Mouse (Mus musculus) kidney, postnatal 0 days (tissue): ENCODE results near the gene Osbp. TPM values are rescaled to one million over a fixed set of nuclear protein-coding genes. Genes with fewer than 3 reads are reported as not detected.

ENCODE experiments used
- ATAC-seq: fragments of 200-750 bp; cut with Nextera tagmentation; replicated peaks from 2 replicates; pipeline ENCODE4 v1.8.0; 2017; ENCODE audit warnings: low read depth, moderate number of reproducible peaks, moderate TSS enrichment, moderate library complexity; ENCODE audit not compliant: low FRiP score
- DNase-seq: peaks from one replicate; pipeline ENCODE4 v3.0.0-alpha.2; 2016; ENCODE audit warnings: low spot score
- H3K27ac ChIP-seq: fragments of 300-500 bp; sonication (generic); 2 replicates; pipeline ENCODE4 v1.5.1; 2014; ENCODE audit warnings: mild to moderate bottlenecking
- H3K27me3 ChIP-seq: fragments of 300-500 bp; sonication (generic); 2 replicates; pipeline ENCODE4 v1.6.1; 2014; ENCODE audit warnings: low read length, mixed read lengths; ENCODE audit not compliant: insufficient read depth
- H3K36me3 ChIP-seq: fragments of 300-500 bp; sonication (generic); 2 replicates; pipeline ENCODE4 v1.6.1; 2014; ENCODE audit warnings: low read length, mixed read lengths; ENCODE audit not compliant: insufficient read depth
- H3K4me1 ChIP-seq: fragments of 300-500 bp; sonication (generic); replicated peaks from 2 replicates; pipeline ENCODE4 v1.6.1; 2014; ENCODE audit warnings: antibody characterized with exemption, low read length, mixed read lengths; ENCODE audit not compliant: insufficient read depth
- H3K4me2 ChIP-seq: fragments of 300-500 bp; sonication (generic); 2 replicates; pipeline ENCODE4 v1.6.1; 2014; ENCODE audit warnings: mild to moderate bottlenecking, low read length, moderate library complexity, mixed read lengths
- H3K4me3 ChIP-seq: fragments of 300-500 bp; sonication (generic); replicated peaks from 2 replicates; pipeline ENCODE4 v1.5.1; 2014; ENCODE audit warnings: low read depth, low read length
- H3K9ac ChIP-seq: fragments of 300-500 bp; sonication (generic); 2 replicates; pipeline ENCODE4 v1.6.1; 2014; ENCODE audit warnings: low read depth, low read length
- H3K9me3 ChIP-seq: fragments of 300-500 bp; sonication (generic); replicated peaks from 2 replicates; pipeline ENCODE4 v1.6.1; 2016; ENCODE audit warnings: low read length, inconsistent platforms, mixed read lengths
- CTCF ChIP-seq: IDR thresholded peaks from 2 replicates; pipeline ENCODE4 v1.5.1; 2016; ENCODE audit warnings: antibody characterized with exemption, low read depth, mild to moderate bottlenecking, moderate library complexity
- WGBS: fragments of 180-500 bp; shearing (Covaris S2); extraction: QIAGEN DNeasy Blood & Tissue Kit; methylation state at CpG from one replicate; pipeline ENCODE4 v1.1.7; 2014; 5-methylcytosine and 5-hydroxymethylcytosine counted together
- polyA plus RNA-seq: library from polyadenylated mRNA; unstranded; fragments of >200 nt; fragmentation: Nextera tagmentation; extraction: Ambion mirVana; gene quantifications from 2 replicates; pipeline ENCODE4 v1.2.1, GENCODE M21; 2015

The Osbp gene
- polyA plus RNA-seq, 1 experiment from 2014 or later, result 6.1 TPM

- WGBS, result 58% methylated on average over 2 of the region's 2 CpGs
- ATAC-seq, result no peak; the same call in 1 of the 2 replicates
Measured at GRCm38 (mm10) chr19:11995722-11996448, 30.1 kb downstream of the Osbp start.

GRCm38 (mm10) chr19:12001686-12002085 lies 35.9 kb downstream of the Osbp start:
- H3K36me3 ChIP-seq, result no peaks in the 10 kb centered on the region
- ATAC-seq (no peak), DNase-seq (no peak)
- H3K9me3 ChIP-seq, result no peaks in the 10 kb centered on the region
- no peaks in the 10 kb centered on the region for H3K27me3 ChIP-seq
- TF ChIP-seq CTCF, result no peak
- H3K27ac ChIP-seq, result no peak overlapping the region
- H3K4me1 ChIP-seq, result 0 out of 2 replicates have a peak, but pooled peaks cover 7% of the 10 kb centered on the region
- 26% methylated on average over 3 of the region's 3 CpGs for WGBS
- H3K4me3 ChIP-seq, result no peak overlapping the region
- H3K4me2 ChIP-seq, result no peak overlapping the region
- H3K9ac ChIP-seq, result no peak overlapping the region

More at GRCm38 (mm10) chr19:11995722-11996448, 30.1 kb downstream of the Osbp start:
- H3K4me3 ChIP-seq, result no peak overlapping the region
- H3K27me3 ChIP-seq, result no peaks in the 10 kb centered on the region
- no peak overlapping the region for H3K27ac ChIP-seq
- DNase-seq, result no peak
- H3K9ac ChIP-seq, result no peak overlapping the region
- no peaks in the 10 kb centered on the region for H3K9me3 ChIP-seq
- no peak for TF ChIP-seq CTCF
- no peaks in the 10 kb centered on the region for H3K4me1 ChIP-seq
- H3K36me3 ChIP-seq, result peaks cover 17% of the 10 kb centered on the region
- H3K4me2 ChIP-seq, result no peak overlapping the region

- WGBS, result 5% methylated on average over 11 of the region's 11 CpGs
Measured at GRCm38 (mm10) chr19:12002125-12002524, 36.4 kb downstream of the Osbp start.

GRCm38 (mm10) chr19:12002791-12003190 lies 37.0 kb downstream of the Osbp start:
- Histone ChIP-seq H3K27ac (no peak overlapping the region), H3K27me3 (no peaks in the 10 kb centered on the region), H3K4me2 (peak overlapping the region; percentile 39), H3K9me3 (no peaks in the 10 kb centered on the region), H3K4me1 (peaks cover 12% of the 10 kb centered on the region; the same call in 1 of the 2 replicates), H3K36me3 (no peaks in the 10 kb centered on the region), H3K4me3 (no peak overlapping the region; the same call in 1 of the 2 replicates), H3K9ac (no peak overlapping the region)
- 47% methylated on average over 14 of the region's 14 CpGs for WGBS
- no peak for ATAC-seq
- DNase-seq, result no peak
- TF ChIP-seq CTCF, result no peak

More at GRCm38 (mm10) chr19:12002125-12002524, 36.4 kb downstream of the Osbp start:
- H3K36me3 ChIP-seq, result no peaks in the 10 kb centered on the region
- no peak for TF ChIP-seq CTCF
- no peaks in the 10 kb centered on the region for H3K27me3 ChIP-seq
- no peaks in the 10 kb centered on the region for H3K9me3 ChIP-seq
- H3K9ac ChIP-seq, result no peak overlapping the region
- H3K27ac ChIP-seq, result no peak overlapping the region
- H3K4me1 ChIP-seq, result peaks cover 9% of the 10 kb centered on the region; the same call in 1 of the 2 replicates
- H3K4me3 ChIP-seq, result no peak overlapping the region
- ATAC-seq, result peak; percentile 77
- peak overlapping the region; percentile 39 for H3K4me2 ChIP-seq
- DNase-seq, result peak; percentile 83

GRCm38 (mm10) chr19:12003568-12003967 lies 37.8 kb downstream of the Osbp start:
- Histone ChIP-seq H3K4me1 (peaks cover 12% of the 10 kb centered on the region; the same call in 1 of the 2 replicates), H3K4me2 (no peak overlapping the region), H3K27me3 (no peaks in the 10 kb centered on the region), H3K36me3 (no peaks in the 10 kb centered on the region), H3K27ac (no peak overlapping the region), H3K4me3 (no peak overlapping the region), H3K9ac (no peak overlapping the region), H3K9me3 (no peaks in the 10 kb centered on the region)
- TF ChIP-seq CTCF, result no peak
- WGBS, result 85% methylated on average over 2 of the region's 2 CpGs
- no peak for DNase-seq
- ATAC-seq, result no peak

GRCm38 (mm10) chr19:12004216-12005008 lies 38.7 kb downstream of the Osbp start:
- ATAC-seq, result 0 out of 2 replicates have a peak, but pooled peaks have one; percentile 17
- 0 out of 2 replicates have a peak overlapping the region, but pooled peaks have one; percentile 27 for H3K27ac ChIP-seq
- H3K4me1 ChIP-seq, result peaks cover 12% of the 10 kb centered on the region; the same call in 1 of the 2 replicates
- H3K9me3 ChIP-seq, result no peaks in the 10 kb centered on the region
- peak overlapping the region; percentile 63 for H3K4me3 ChIP-seq
- WGBS, result 54% methylated on average over 9 of the region's 9 CpGs
- H3K9ac ChIP-seq, result no peak overlapping the region
- H3K36me3 ChIP-seq, result no peaks in the 10 kb centered on the region
- H3K27me3 ChIP-seq, result no peaks in the 10 kb centered on the region
- peak overlapping the region; percentile 59 for H3K4me2 ChIP-seq
- DNase-seq, result no peak
- TF ChIP-seq CTCF, result no peak
